Mouse (Mus musculus): Measurements from ENCODE around the gene Ucp3. TPM values are rescaled to one million over a fixed set of nuclear protein-coding genes. Genes with fewer than 3 reads are reported as not detected.
A peak's percentile ranks its signal among the peaks of the same experiment; 100 is the strongest.

The Ucp3 gene
- polyA plus RNA-seq, 1 experiment from 2014 or later = not detected

GRCm38 (mm10) chr7:100508670-100509069 lies 35.9 kb downstream of the Ucp3 start:
- no peaks in the 10 kb centered on the region for H3K27me3 ChIP-seq (ENCODE audit: control insufficient read depth, insufficient read depth, low read length)
- H3K9me3 ChIP-seq (ENCODE audit: control insufficient read depth, low read length) = no peaks in the 10 kb centered on the region
- 48% methylated on average over 3 of the region's 3 CpGs for WGBS
- H3K27ac ChIP-seq (ENCODE audit: low read depth, low read length) = no peak overlapping the region
- no peak overlapping the region for H3K9ac ChIP-seq (ENCODE audit: low read length)
- no peak overlapping the region for H3K4me2 ChIP-seq (ENCODE audit: low read depth)
- H3K36me3 ChIP-seq (ENCODE audit: control insufficient read depth, insufficient read depth, low read length) = no peaks in the 10 kb centered on the region
- DNase-seq (ENCODE audit: low spot score) (no peak), ATAC-seq (ENCODE audit: insufficient read depth, low FRiP score, low TSS enrichment) (no peak)
- H3K4me3 ChIP-seq (ENCODE audit: low read depth, low read length) = no peak overlapping the region
- no peaks in the 10 kb centered on the region for H3K4me1 ChIP-seq (ENCODE audit: control insufficient read depth, insufficient read depth, low read length)

GRCm38 (mm10) chr7:100511602-100512001 lies 38.8 kb downstream of the Ucp3 start:
- 84% methylated on average over 8 of the region's 8 CpGs for WGBS
- H3K9ac ChIP-seq (ENCODE audit: low read length) = no peak overlapping the region
- ATAC-seq (ENCODE audit: insufficient read depth, low FRiP score, low TSS enrichment) = no peak
- H3K9me3 ChIP-seq (ENCODE audit: control insufficient read depth, low read length) = no peaks in the 10 kb centered on the region
- DNase-seq (ENCODE audit: low spot score) = no peak
- H3K27ac ChIP-seq (ENCODE audit: low read depth, low read length) = no peak overlapping the region
- no peaks in the 10 kb centered on the region for H3K36me3 ChIP-seq (ENCODE audit: control insufficient read depth, insufficient read depth, low read length)
- H3K4me2 ChIP-seq (ENCODE audit: low read depth) = no peak overlapping the region
- no peaks in the 10 kb centered on the region for H3K27me3 ChIP-seq (ENCODE audit: control insufficient read depth, insufficient read depth, low read length)
- H3K4me1 ChIP-seq (ENCODE audit: control insufficient read depth, insufficient read depth, low read length) = no peaks in the 10 kb centered on the region
- no peak overlapping the region for H3K4me3 ChIP-seq (ENCODE audit: low read depth, low read length)

GRCm38 (mm10) chr7:100514573-100514972 lies 41.8 kb downstream of the Ucp3 start, which contains the start of gene Dnajb13:
TSS of gene Dnajb13 (minus strand) at chr7:100514960.
- H3K9ac ChIP-seq (ENCODE audit: low read length) = no peak within 1 kb of the TSS
- no peak for DNase-seq (ENCODE audit: low spot score)
- H3K27ac ChIP-seq (ENCODE audit: low read depth, low read length) = no peak within 1 kb of the TSS
- H3K4me2 ChIP-seq (ENCODE audit: low read depth) = no peak within 1 kb of the TSS
- no peak for ATAC-seq (ENCODE audit: insufficient read depth, low FRiP score, low TSS enrichment)
- no peaks in the 10 kb centered on the region for H3K36me3 ChIP-seq (ENCODE audit: control insufficient read depth, insufficient read depth, low read length)
- H3K4me3 ChIP-seq (ENCODE audit: low read depth, low read length) = no peak within 1 kb of the TSS
- no peaks in the 10 kb centered on the region for H3K4me1 ChIP-seq (ENCODE audit: control insufficient read depth, insufficient read depth, low read length)
- WGBS = 48% methylated on average over 11 of the region's 11 CpGs
- no peaks in the 10 kb centered on the region for H3K9me3 ChIP-seq (ENCODE audit: control insufficient read depth, low read length)
- H3K27me3 ChIP-seq (ENCODE audit: control insufficient read depth, insufficient read depth, low read length) = no peaks in the 10 kb centered on the region

- H3K4me1 ChIP-seq (ENCODE audit: control insufficient read depth, insufficient read depth, low read length) = no peaks in the 10 kb centered on the region
- WGBS = 70% methylated on average over 7 of the region's 7 CpGs
- no peaks in the 10 kb centered on the region for H3K9me3 ChIP-seq (ENCODE audit: control insufficient read depth, low read length)
- H3K9ac ChIP-seq (ENCODE audit: low read length) = no peak overlapping the region
- no peak for DNase-seq (ENCODE audit: low spot score)
- H3K36me3 ChIP-seq (ENCODE audit: control insufficient read depth, insufficient read depth, low read length) = no peaks in the 10 kb centered on the region
- no peak overlapping the region for H3K27ac ChIP-seq (ENCODE audit: low read depth, low read length)
- H3K4me3 ChIP-seq (ENCODE audit: low read depth, low read length) = no peak overlapping the region
- no peaks in the 10 kb centered on the region for H3K27me3 ChIP-seq (ENCODE audit: control insufficient read depth, insufficient read depth, low read length)
- H3K4me2 ChIP-seq (ENCODE audit: low read depth) = no peak overlapping the region
- no peak for ATAC-seq (ENCODE audit: insufficient read depth, low FRiP score, low TSS enrichment)
These were observed 47.4 kb downstream of the Ucp3 start for GRCm38 (mm10) chr7:100520204-100520603.

GRCm38 (mm10) chr7:100520663-100521285 lies 48.0 kb downstream of the Ucp3 start:
- DNase-seq (ENCODE audit: low spot score) (peak; percentile 83), ATAC-seq (ENCODE audit: insufficient read depth, low FRiP score, low TSS enrichment) (no peak)
- Histone ChIP-seq H3K4me3 (ENCODE audit: low read depth, low read length) (no peak overlapping the region), H3K36me3 (ENCODE audit: control insufficient read depth, insufficient read depth, low read length) (no peaks in the 10 kb centered on the region), H3K9me3 (ENCODE audit: control insufficient read depth, low read length) (no peaks in the 10 kb centered on the region), H3K27me3 (ENCODE audit: control insufficient read depth, insufficient read depth, low read length) (no peaks in the 10 kb centered on the region), H3K4me2 (ENCODE audit: low read depth) (no peak overlapping the region), H3K4me1 (ENCODE audit: control insufficient read depth, insufficient read depth, low read length) (no peaks in the 10 kb centered on the region), H3K27ac (ENCODE audit: low read depth, low read length) (no peak overlapping the region), H3K9ac (ENCODE audit: low read length) (no peak overlapping the region)
- WGBS = 25% methylated on average over 10 of the region's 10 CpGs

- no peak for ATAC-seq (ENCODE audit: insufficient read depth, low FRiP score, low TSS enrichment)
- H3K9ac ChIP-seq (ENCODE audit: low read length) = no peak overlapping the region
These were observed 49.4 kb downstream of the Ucp3 start for GRCm38 (mm10) chr7:100522222-100522621.

GRCm38 (mm10) chr7:100524669-100525068 lies 51.9 kb downstream of the Ucp3 start:
- ATAC-seq (ENCODE audit: insufficient read depth, low FRiP score, low TSS enrichment) = no peak
- Histone ChIP-seq H3K4me2 (ENCODE audit: low read depth) (no peak overlapping the region), H3K4me1 (ENCODE audit: control insufficient read depth, insufficient read depth, low read length) (no peaks in the 10 kb centered on the region), H3K27ac (ENCODE audit: low read depth, low read length) (no peak overlapping the region), H3K36me3 (ENCODE audit: control insufficient read depth, insufficient read depth, low read length) (no peaks in the 10 kb centered on the region), H3K4me3 (ENCODE audit: low read depth, low read length) (no peak overlapping the region), H3K9ac (ENCODE audit: low read length) (no peak overlapping the region), H3K9me3 (ENCODE audit: control insufficient read depth, low read length) (no peaks in the 10 kb centered on the region), H3K27me3 (ENCODE audit: control insufficient read depth, insufficient read depth, low read length) (no peaks in the 10 kb centered on the region)
- WGBS = 74% methylated on average over 8 of the region's 8 CpGs
- DNase-seq (ENCODE audit: low spot score) = no peak

More at GRCm38 (mm10) chr7:100522222-100522621, 49.4 kb downstream of the Ucp3 start:
- Histone ChIP-seq H3K27ac (ENCODE audit: low read depth, low read length) (no peak overlapping the region), H3K36me3 (ENCODE audit: control insufficient read depth, insufficient read depth, low read length) (no peaks in the 10 kb centered on the region), H3K4me3 (ENCODE audit: low read depth, low read length) (no peak overlapping the region), H3K27me3 (ENCODE audit: control insufficient read depth, insufficient read depth, low read length) (no peaks in the 10 kb centered on the region), H3K9me3 (ENCODE audit: control insufficient read depth, low read length) (no peaks in the 10 kb centered on the region), H3K4me1 (ENCODE audit: control insufficient read depth, insufficient read depth, low read length) (no peaks in the 10 kb centered on the region), H3K4me2 (ENCODE audit: low read depth) (no peak overlapping the region)
- DNase-seq (ENCODE audit: low spot score) = no peak
- 78% methylated on average over 3 of the region's 3 CpGs for whole genome bisulfite sequencing

- no peak for DNase-seq (ENCODE audit: low spot score)
- Histone ChIP-seq H3K9ac (ENCODE audit: low read length) (no peak overlapping the region), H3K27ac (ENCODE audit: low read depth, low read length) (no peak overlapping the region), H3K36me3 (ENCODE audit: control insufficient read depth, insufficient read depth, low read length) (no peaks in the 10 kb centered on the region), H3K27me3 (ENCODE audit: control insufficient read depth, insufficient read depth, low read length) (no peaks in the 10 kb centered on the region), H3K9me3 (ENCODE audit: control insufficient read depth, low read length) (no peaks in the 10 kb centered on the region), H3K4me2 (ENCODE audit: low read depth) (no peak overlapping the region), H3K4me3 (ENCODE audit: low read depth, low read length) (no peak overlapping the region), H3K4me1 (ENCODE audit: control insufficient read depth, insufficient read depth, low read length) (no peaks in the 10 kb centered on the region)
- 93% methylated on average over 5 of the region's 5 CpGs for WGBS
- no peak for ATAC-seq (ENCODE audit: insufficient read depth, low FRiP score, low TSS enrichment)
These were observed 58.0 kb downstream of the Ucp3 start for GRCm38 (mm10) chr7:100530766-100531165.

GRCm38 (mm10) chr7:100533503-100533902 lies 60.7 kb downstream of the Ucp3 start:
- Histone ChIP-seq H3K27ac (ENCODE audit: low read depth, low read length) (no peak overlapping the region), H3K36me3 (ENCODE audit: control insufficient read depth, insufficient read depth, low read length) (no peaks in the 10 kb centered on the region), H3K9me3 (ENCODE audit: control insufficient read depth, low read length) (no peaks in the 10 kb centered on the region), H3K9ac (ENCODE audit: low read length) (no peak overlapping the region), H3K4me3 (ENCODE audit: low read depth, low read length) (no peak overlapping the region), H3K4me2 (ENCODE audit: low read depth) (no peak overlapping the region), H3K27me3 (ENCODE audit: control insufficient read depth, insufficient read depth, low read length) (no peaks in the 10 kb centered on the region), H3K4me1 (ENCODE audit: control insufficient read depth, insufficient read depth, low read length) (peaks cover 5% of the 10 kb centered on the region; the same call in 1 of the 2 replicates)
- WGBS = 64% methylated on average over 2 of the region's 2 CpGs
- no peak for ATAC-seq (ENCODE audit: insufficient read depth, low FRiP score, low TSS enrichment)
- no peak for DNase-seq (ENCODE audit: low spot score)
